Mouse (Mus musculus) megakaryocyte, adult 5-6 weeks (primary cell): ENCODE results near the gene Timm8a1. TPM values are rescaled to one million over a fixed set of nuclear protein-coding genes. Genes with fewer than 3 reads are reported as not detected.

ENCODE experiments used
- ATAC-seq: 2 replicates; pipeline ENCODE4 v1.8.0; 2016; ENCODE audit warnings: mild to moderate bottlenecking, inconsistent platforms; ENCODE audit not compliant: poor library complexity, severe bottlenecking
- total RNA-seq, 2 experiments: library from RNA; stranded (forward) in 1 of 2; stranded (reverse) in 1 of 2; fragments of 153-499, 151-499 nt in 1 of 2; fragments of 221-1000, 200-1000 nt in 1 of 2; gene quantifications; 2 replicates each; pipeline versions ENCODE4 v1.2.3 to v1.2.4; 2015 to 2017

Gene Timm8a1
- total RNA-seq, 2 experiments from 2014 or later, result 39.1 to 43.6 TPM

GRCm38 (mm10) chrX:134533346-134533745 is 8.3 kb downstream of the Timm8a1 start:
- ATAC-seq, result no peak

- ATAC-seq, result no peak
Observed at GRCm38 (mm10) chrX:134525260-134525659, 16.4 kb downstream of the Timm8a1 start.

GRCm38 (mm10) chrX:134523772-134524171 is 17.9 kb downstream of the Timm8a1 start:
- ATAC-seq, result no peak

GRCm38 (mm10) chrX:134509473-134509872 is 32.2 kb downstream of the Timm8a1 start:
- ATAC-seq, result no peak

DNA sequence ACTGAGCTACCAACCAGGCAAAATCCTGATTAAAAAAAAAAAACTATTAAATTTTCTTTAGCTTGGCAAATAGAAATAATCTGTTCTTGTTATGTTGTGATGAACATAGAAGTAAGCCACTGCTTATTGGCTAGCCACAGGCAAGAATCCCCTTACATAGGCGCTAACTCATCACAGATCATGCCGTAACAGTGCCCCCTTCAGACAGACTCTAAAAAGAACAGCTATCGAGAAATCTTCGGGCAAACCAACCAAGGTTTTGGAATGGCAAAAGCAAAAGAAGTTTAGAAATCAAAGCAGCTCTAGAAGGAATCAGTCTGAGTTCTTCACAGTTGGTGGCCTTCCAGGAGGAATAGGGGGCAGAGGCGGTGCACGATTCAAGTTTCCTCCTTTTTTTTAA is 33.7 kb downstream of the Timm8a1 start:
- no peak for ATAC-seq

- no peak for ATAC-seq
Observed at GRCm38 (mm10) chrX:134500651-134501050, 41.0 kb downstream of the Timm8a1 start.

Other genes starting within 250 kb of the Timm8a1 start
- gene Tmem35a, start 246.6 kb downstream of the Timm8a1 start, total RNA-seq (2015), result not detected in 2 replicates
- gene Tmem35a, start 246.6 kb downstream of the Timm8a1 start, total RNA-seq (2017), result not detected in 2 replicates
- 22.4 and 28.4 TPM in 2 replicates for gene Cenpi, start 233.8 kb downstream of the Timm8a1 start, total RNA-seq (2015)
- gene Cenpi, start 233.8 kb downstream of the Timm8a1 start, total RNA-seq (2017), result 26.9 and 27.1 TPM in 2 replicates
- 0.07 TPM in 1 of 2 replicates, not detected in the other for gene Drp2, start 137.3 kb downstream of the Timm8a1 start, total RNA-seq (2015)
- gene Drp2, start 137.3 kb downstream of the Timm8a1 start, total RNA-seq (2017), result 0.04 and 0.22 TPM in 2 replicates
- gene Taf7l, start 65.4 kb downstream of the Timm8a1 start, total RNA-seq (2015), result not detected in 2 replicates
- gene Taf7l, start 65.4 kb downstream of the Timm8a1 start, total RNA-seq (2017), result not detected in 2 replicates
- gene Btk, start 41.7 kb upstream of the Timm8a1 start, total RNA-seq (2015), result 54.9 and 56.9 TPM in 2 replicates
- 57.7 and 63.3 TPM in 2 replicates for gene Btk, start 41.7 kb upstream of the Timm8a1 start, total RNA-seq (2017)
- gene Rpl36a, start 43.8 kb upstream of the Timm8a1 start, total RNA-seq (2015), result 854 and 930 TPM in 2 replicates
- gene Rpl36a, start 43.8 kb upstream of the Timm8a1 start, total RNA-seq (2017), result 3,467 and 4,087 TPM in 2 replicates
- gene Gla, start 59.3 kb upstream of the Timm8a1 start, total RNA-seq (2015), result 11.5 and 11.6 TPM in 2 replicates
- 16.2 and 17.4 TPM in 2 replicates for gene Gla, start 59.3 kb upstream of the Timm8a1 start, total RNA-seq (2017)
- gene Hnrnph2, start 59.3 kb upstream of the Timm8a1 start, total RNA-seq (2015), result 63.0 and 67.6 TPM in 2 replicates
- gene Hnrnph2, start 59.3 kb upstream of the Timm8a1 start, total RNA-seq (2017), result 122 and 132 TPM in 2 replicates
- 0.04 and 0.23 TPM in 2 replicates for gene Armcx4, start 144.7 kb upstream of the Timm8a1 start, total RNA-seq (2015)
- gene Armcx4, start 144.7 kb upstream of the Timm8a1 start, total RNA-seq (2017), result 0.26 and 0.65 TPM in 2 replicates
- 0.20 and 0.59 TPM in 2 replicates for gene Armcx1, start 176.1 kb upstream of the Timm8a1 start, total RNA-seq (2015)
- gene Armcx1, start 176.1 kb upstream of the Timm8a1 start, total RNA-seq (2017), result 0.20 and 0.51 TPM in 2 replicates
- 0.54 and 0.64 TPM in 2 replicates for gene Armcx6, start 209.6 kb upstream of the Timm8a1 start, total RNA-seq (2015)
- gene Armcx6, start 209.6 kb upstream of the Timm8a1 start, total RNA-seq (2017), result 0.66 and 3.0 TPM in 2 replicates
- gene Armcx3, start 214.7 kb upstream of the Timm8a1 start, total RNA-seq (2015), result 11.8 and 12.2 TPM in 2 replicates
- 8.9 and 9.3 TPM in 2 replicates for gene Armcx3, start 214.7 kb upstream of the Timm8a1 start, total RNA-seq (2017)